Mouse (Mus musculus): ENCODE results near the gene Ccnl1. TPM values are rescaled to one million over a fixed set of nuclear protein-coding genes. Genes with fewer than 3 reads are reported as not detected.

Ccnl1 gene
- polyA plus RNA-seq, 1 experiment from 2014 or later = 85.9 TPM

GRCm38 (mm10) chr3:65950304-65950703 lies 7.7 kb downstream of the Ccnl1 start:
- Histone ChIP-seq H3K4me1 (peaks cover 6% of the 10 kb centered on the region; the same call in 1 of the 2 replicates), H3K4me3 (no peak overlapping the region), H3K36me3 (peaks cover 97% of the 10 kb centered on the region), H3K27me3 (ENCODE audit: insufficient read depth, poor library complexity, severe bottlenecking) (no peaks in the 10 kb centered on the region), H3K9me3 (no peaks in the 10 kb centered on the region), H3K27ac (no peak overlapping the region)
- DNase-seq (ENCODE audit: low spot score) = no peak
- 94% methylated on average over 2 of the region's 2 CpGs for WGBS

- Histone ChIP-seq H3K9me3 (no peaks in the 10 kb centered on the region), H3K4me1 (0 out of 2 replicates have a peak, but pooled peaks cover 2% of the 10 kb centered on the region), H3K27me3 (ENCODE audit: insufficient read depth, poor library complexity, severe bottlenecking) (no peaks in the 10 kb centered on the region), H3K36me3 (peaks cover 65% of the 10 kb centered on the region), H3K4me3 (no peak overlapping the region), H3K27ac (no peak overlapping the region)
- WGBS = 94% methylated on average over 2 of the region's 2 CpGs
- peak; percentile 47 for DNase-seq (ENCODE audit: low spot score)
These were observed 12.6 kb downstream of the Ccnl1 start for GRCm38 (mm10) chr3:65945277-65945932.

- 0 out of 2 replicates have a peak, but pooled peaks cover 2% of the 10 kb centered on the region for H3K4me1 ChIP-seq
- WGBS = 65% methylated on average over 3 of the region's 3 CpGs
- no peaks in the 10 kb centered on the region for H3K27me3 ChIP-seq (ENCODE audit: insufficient read depth, poor library complexity, severe bottlenecking)
- DNase-seq (ENCODE audit: low spot score) = no peak
- peaks cover 58% of the 10 kb centered on the region for H3K36me3 ChIP-seq
- no peak overlapping the region for H3K4me3 ChIP-seq
- no peak overlapping the region for H3K27ac ChIP-seq
- no peaks in the 10 kb centered on the region for H3K9me3 ChIP-seq
These were observed 13.3 kb downstream of the Ccnl1 start for GRCm38 (mm10) chr3:65944713-65945112.

- Histone ChIP-seq H3K4me3 (no peak overlapping the region), H3K27me3 (ENCODE audit: insufficient read depth, poor library complexity, severe bottlenecking) (no peaks in the 10 kb centered on the region), H3K27ac (no peak overlapping the region), H3K4me1 (0 out of 2 replicates have a peak, but pooled peaks cover 2% of the 10 kb centered on the region), H3K9me3 (no peaks in the 10 kb centered on the region), H3K36me3 (peaks cover 45% of the 10 kb centered on the region)
- DNase-seq (ENCODE audit: low spot score) = peak; percentile 61
- WGBS = 81% methylated on average over 4 of the region's 4 CpGs
These were observed 14.6 kb downstream of the Ccnl1 start for GRCm38 (mm10) chr3:65943453-65943852.

GRCm38 (mm10) chr3:65941052-65941451 lies 17.0 kb downstream of the Ccnl1 start:
- Histone ChIP-seq H3K36me3 (peaks cover 21% of the 10 kb centered on the region), H3K9me3 (no peaks in the 10 kb centered on the region), H3K27ac (no peak overlapping the region), H3K4me1 (0 out of 2 replicates have a peak, but pooled peaks cover 2% of the 10 kb centered on the region), H3K4me3 (no peak overlapping the region), H3K27me3 (ENCODE audit: insufficient read depth, poor library complexity, severe bottlenecking) (no peaks in the 10 kb centered on the region)
- no peak for DNase-seq (ENCODE audit: low spot score)
- 73% methylated on average over 1 of the region's 1 CpGs for WGBS

GRCm38 (mm10) chr3:65938211-65938610 lies 19.8 kb downstream of the Ccnl1 start:
- DNase-seq (ENCODE audit: low spot score) = no peak
- WGBS = 20% methylated on average over 3 of the region's 3 CpGs
- Histone ChIP-seq H3K4me3 (no peak overlapping the region), H3K4me1 (0 out of 2 replicates have a peak, but pooled peaks cover 2% of the 10 kb centered on the region), H3K9me3 (no peaks in the 10 kb centered on the region), H3K27me3 (ENCODE audit: insufficient read depth, poor library complexity, severe bottlenecking) (no peaks in the 10 kb centered on the region), H3K27ac (no peak overlapping the region), H3K36me3 (no peaks in the 10 kb centered on the region)

- WGBS = 68% methylated on average over 12 of the region's 12 CpGs
- H3K9me3 ChIP-seq = no peaks in the 10 kb centered on the region
- no peak overlapping the region for H3K4me3 ChIP-seq
- H3K36me3 ChIP-seq = no peaks in the 10 kb centered on the region
- no peaks in the 10 kb centered on the region for H3K27me3 ChIP-seq (ENCODE audit: insufficient read depth, poor library complexity, severe bottlenecking)
- H3K27ac ChIP-seq = no peak overlapping the region
- DNase-seq (ENCODE audit: low spot score) = peak; percentile 58
- H3K4me1 ChIP-seq = 0 out of 2 replicates have a peak, but pooled peaks cover 2% of the 10 kb centered on the region
These were observed 21.7 kb downstream of the Ccnl1 start for GRCm38 (mm10) chr3:65936384-65936783.

GRCm38 (mm10) chr3:65935153-65935552 lies 22.9 kb downstream of the Ccnl1 start:
- H3K36me3 ChIP-seq = no peaks in the 10 kb centered on the region
- H3K27ac ChIP-seq = no peak overlapping the region
- WGBS = 86% methylated on average over 4 of the region's 4 CpGs
- no peak overlapping the region for H3K4me3 ChIP-seq
- no peak for DNase-seq (ENCODE audit: low spot score)
- H3K27me3 ChIP-seq (ENCODE audit: insufficient read depth, poor library complexity, severe bottlenecking) = no peaks in the 10 kb centered on the region
- H3K9me3 ChIP-seq = no peaks in the 10 kb centered on the region
- H3K4me1 ChIP-seq = peaks cover 2% of the 10 kb centered on the region; the same call in 1 of the 2 replicates

GRCm38 (mm10) chr3:65933726-65934125 lies 24.3 kb downstream of the Ccnl1 start:
- no peaks in the 10 kb centered on the region for H3K36me3 ChIP-seq
- H3K27me3 ChIP-seq (ENCODE audit: insufficient read depth, poor library complexity, severe bottlenecking) = no peaks in the 10 kb centered on the region
- DNase-seq (ENCODE audit: low spot score) = no peak
- H3K4me3 ChIP-seq = no peak overlapping the region
- WGBS = 78% methylated on average over 4 of the region's 4 CpGs
- H3K9me3 ChIP-seq = no peaks in the 10 kb centered on the region
- peaks cover 15% of the 10 kb centered on the region for H3K4me1 ChIP-seq
- no peak overlapping the region for H3K27ac ChIP-seq

- Histone ChIP-seq H3K4me1 (peaks cover 23% of the 10 kb centered on the region), H3K27ac (no peak overlapping the region), H3K27me3 (ENCODE audit: insufficient read depth, poor library complexity, severe bottlenecking) (no peaks in the 10 kb centered on the region), H3K36me3 (no peaks in the 10 kb centered on the region), H3K4me3 (no peak overlapping the region), H3K9me3 (no peaks in the 10 kb centered on the region)
- WGBS = 87% methylated on average over 7 of the region's 7 CpGs
- DNase-seq (ENCODE audit: low spot score) = no peak
These were observed 26.5 kb downstream of the Ccnl1 start for GRCm38 (mm10) chr3:65931542-65931941.

GRCm38 (mm10) chr3:65930636-65931035 lies 27.4 kb downstream of the Ccnl1 start:
- peaks cover 23% of the 10 kb centered on the region for H3K4me1 ChIP-seq
- 58% methylated on average over 8 of the region's 8 CpGs for WGBS
- H3K9me3 ChIP-seq = no peaks in the 10 kb centered on the region
- no peaks in the 10 kb centered on the region for H3K36me3 ChIP-seq
- no peaks in the 10 kb centered on the region for H3K27me3 ChIP-seq (ENCODE audit: insufficient read depth, poor library complexity, severe bottlenecking)
- no peak for DNase-seq (ENCODE audit: low spot score)
- H3K4me3 ChIP-seq = no peak overlapping the region
- no peak overlapping the region for H3K27ac ChIP-seq

- peak overlapping the region; percentile 86 for H3K27ac ChIP-seq
- no peaks in the 10 kb centered on the region for H3K36me3 ChIP-seq
- no peaks in the 10 kb centered on the region for H3K27me3 ChIP-seq (ENCODE audit: insufficient read depth, poor library complexity, severe bottlenecking)
- 23% methylated on average over 20 of the region's 20 CpGs for WGBS
- DNase-seq (ENCODE audit: low spot score) = no peak
- peaks cover 23% of the 10 kb centered on the region for H3K4me1 ChIP-seq
- peak overlapping the region; percentile 51 for H3K4me3 ChIP-seq
- H3K9me3 ChIP-seq = no peaks in the 10 kb centered on the region
These were observed 28.0 kb downstream of the Ccnl1 start for GRCm38 (mm10) chr3:65929821-65930633.

- H3K4me3 ChIP-seq = peak overlapping the region; percentile 51
- WGBS = under 1% methylated on average over 10 of the region's 10 CpGs
These were observed 28.7 kb downstream of the Ccnl1 start for GRCm38 (mm10) chr3:65929304-65929783.

More at GRCm38 (mm10) chr3:65929304-65929783, 28.7 kb downstream of the Ccnl1 start:
- peaks cover 23% of the 10 kb centered on the region for H3K4me1 ChIP-seq
- peak overlapping the region; percentile 86 for H3K27ac ChIP-seq
- H3K27me3 ChIP-seq (ENCODE audit: insufficient read depth, poor library complexity, severe bottlenecking) = no peaks in the 10 kb centered on the region
- no peaks in the 10 kb centered on the region for H3K9me3 ChIP-seq
- H3K36me3 ChIP-seq = no peaks in the 10 kb centered on the region
- peak; percentile 94 for DNase-seq (ENCODE audit: low spot score)

All from heart, embryonic 10.5 days (tissue).